Mouse (Mus musculus): ENCODE results near the gene Pde6c. TPM values are rescaled to one million over a fixed set of nuclear protein-coding genes. Genes with fewer than 3 reads are reported as not detected.
A peak's percentile ranks its signal among the peaks of the same experiment; 100 is the strongest.

Pde6c gene
- 0.24 and 0.34 TPM in 2 replicates for polyA plus RNA-seq (2015; fragmentation: Nextera tagmentation; extraction: Ambion mirVana)

DNA sequence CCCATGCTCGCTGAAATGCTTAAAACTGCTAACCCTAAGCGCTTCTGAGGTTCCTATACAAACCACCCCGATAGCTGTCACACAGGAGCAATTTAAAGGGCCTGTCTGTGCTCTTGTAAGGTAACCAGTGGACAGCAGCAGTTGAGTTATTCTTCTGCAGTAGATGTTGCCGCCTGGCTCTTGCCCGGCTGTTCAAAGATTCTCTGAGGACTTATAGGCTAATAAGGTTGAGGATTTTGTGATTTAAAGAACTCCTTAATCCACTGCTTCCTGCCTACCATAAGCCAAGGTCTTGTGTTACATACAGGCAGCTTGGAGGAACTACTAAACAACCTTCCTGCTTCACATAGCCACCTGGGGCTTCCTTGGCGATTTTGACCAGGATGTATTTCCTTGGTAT, at the start of gene Pde6c:
Gene Pde6c, plus strand, starts transcription at position 301 of the 400 bp plus-strand sequence.
- Histone ChIP-seq H3K4me2 (ENCODE audit: low read length) (no peak within 1 kb of the TSS), H3K27ac (ENCODE audit: low read depth, low read length) (no peak within 1 kb of the TSS), H3K9me3 (ENCODE audit: control insufficient read depth, low read length) (no peaks in the 10 kb centered on the region), H3K27me3 (replicated peaks; ENCODE audit: control insufficient read depth, insufficient read depth, low read length) (no peaks in the 10 kb centered on the region), H3K9ac (ENCODE audit: low read depth, low read length) (no peak within 1 kb of the TSS), H3K4me3 (ENCODE audit: low read length) (no peak within 1 kb of the TSS), H3K36me3 (ENCODE audit: control insufficient read depth, insufficient read depth, low read length) (no peaks in the 10 kb centered on the region), H3K4me1 (ENCODE audit: control insufficient read depth, insufficient read depth, low read depth, low read length) (no peaks in the 10 kb centered on the region)
- no peak for ATAC-seq
- 82% methylated on average over 6 of the region's 6 CpGs for WGBS

GRCm38 (mm10) chr19:38082931-38083525, 49.6 kb upstream of the Pde6c start:
- H3K27me3 ChIP-seq (replicated peaks; ENCODE audit: control insufficient read depth, insufficient read depth, low read length): no peaks in the 10 kb centered on the region
- H3K9me3 ChIP-seq (ENCODE audit: control insufficient read depth, low read length): no peaks in the 10 kb centered on the region
- no peak overlapping the region for H3K9ac ChIP-seq (ENCODE audit: low read depth, low read length)
- no peaks in the 10 kb centered on the region for H3K36me3 ChIP-seq (ENCODE audit: control insufficient read depth, insufficient read depth, low read length)
- H3K4me3 ChIP-seq (ENCODE audit: low read length): no peak overlapping the region
- ATAC-seq: no peak
- no peaks in the 10 kb centered on the region for H3K4me1 ChIP-seq (ENCODE audit: control insufficient read depth, insufficient read depth, low read depth, low read length)
- no peak overlapping the region for H3K4me2 ChIP-seq (ENCODE audit: low read length)
- 83% methylated on average over 5 of the region's 5 CpGs for WGBS
- H3K27ac ChIP-seq (ENCODE audit: low read depth, low read length): no peak overlapping the region

- Histone ChIP-seq H3K4me1 (ENCODE audit: control insufficient read depth, insufficient read depth, low read depth, low read length) (no peaks in the 10 kb centered on the region), H3K9ac (ENCODE audit: low read depth, low read length) (no peak overlapping the region), H3K9me3 (ENCODE audit: control insufficient read depth, low read length) (no peaks in the 10 kb centered on the region), H3K4me2 (ENCODE audit: low read length) (no peak overlapping the region), H3K27me3 (replicated peaks; ENCODE audit: control insufficient read depth, insufficient read depth, low read length) (no peaks in the 10 kb centered on the region), H3K4me3 (ENCODE audit: low read length) (no peak overlapping the region), H3K36me3 (ENCODE audit: control insufficient read depth, insufficient read depth, low read length) (no peaks in the 10 kb centered on the region), H3K27ac (ENCODE audit: low read depth, low read length) (no peak overlapping the region)
- WGBS: 91% methylated on average over 4 of the region's 4 CpGs
- ATAC-seq: no peak
Measured at GRCm38 (mm10) chr19:38085841-38086240, 46.7 kb upstream of the Pde6c start.

DNA sequence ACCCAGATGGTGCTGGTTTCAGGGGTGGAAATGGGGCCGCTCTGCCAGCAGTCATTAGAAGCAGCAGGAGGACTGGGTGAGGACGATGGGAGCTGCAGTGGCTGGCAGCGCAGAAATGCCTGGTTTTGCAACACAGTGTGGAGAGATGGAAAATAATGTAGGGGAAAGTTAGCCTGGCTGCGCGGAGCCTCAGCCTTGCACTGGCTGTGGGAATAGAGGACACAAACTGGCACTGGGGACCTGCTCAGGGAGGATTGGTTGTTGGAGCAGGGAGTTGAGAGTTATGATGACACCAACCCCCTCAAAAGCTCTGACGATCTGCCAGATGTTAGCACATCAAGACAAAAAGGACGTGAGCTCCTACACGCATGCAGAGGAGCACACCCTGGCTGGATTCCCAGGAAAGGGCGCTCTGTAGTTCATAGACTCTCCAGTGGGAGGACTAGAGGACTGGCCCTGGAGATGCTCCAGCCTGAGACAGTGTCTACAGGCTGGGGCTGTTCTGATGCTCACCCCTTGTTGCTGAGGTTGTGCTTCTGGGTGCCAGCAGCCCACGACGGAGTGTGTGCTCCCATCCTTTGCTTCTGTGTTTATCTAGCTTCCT, 45.5 kb upstream of the Pde6c start:
- Histone ChIP-seq H3K36me3 (ENCODE audit: control insufficient read depth, insufficient read depth, low read length) (no peaks in the 10 kb centered on the region), H3K27me3 (replicated peaks; ENCODE audit: control insufficient read depth, insufficient read depth, low read length) (no peaks in the 10 kb centered on the region), H3K9ac (ENCODE audit: low read depth, low read length) (peak overlapping the region; percentile 14; the same call in 1 of the 2 replicates), H3K4me3 (ENCODE audit: low read length) (no peak overlapping the region), H3K4me2 (ENCODE audit: low read length) (no peak overlapping the region), H3K27ac (ENCODE audit: low read depth, low read length) (no peak overlapping the region), H3K9me3 (ENCODE audit: control insufficient read depth, low read length) (no peaks in the 10 kb centered on the region), H3K4me1 (ENCODE audit: control insufficient read depth, insufficient read depth, low read depth, low read length) (no peaks in the 10 kb centered on the region)
- ATAC-seq: peak; percentile 86
- WGBS: 52% methylated on average over 11 of the region's 11 CpGs

DNA sequence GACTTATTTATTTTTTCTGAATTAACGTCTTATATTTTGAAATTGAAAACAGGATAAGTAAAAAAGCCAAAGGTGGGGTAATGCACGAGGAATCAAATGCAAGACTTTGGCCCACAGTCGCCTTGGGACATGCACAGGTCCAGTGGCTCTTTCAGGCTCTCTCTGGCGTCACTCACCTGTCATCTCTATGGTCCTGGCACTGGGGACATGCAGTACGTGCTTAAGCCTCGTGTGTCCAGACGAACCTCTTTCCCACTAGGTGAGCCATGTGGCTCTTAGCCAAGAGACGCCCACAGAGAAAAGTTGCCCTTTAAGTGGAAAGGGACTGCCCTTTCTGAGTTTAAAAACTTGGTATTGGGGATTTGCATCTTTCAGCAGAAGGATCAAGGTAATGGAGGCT, 43.2 kb upstream of the Pde6c start:
- no peak overlapping the region for H3K4me2 ChIP-seq (ENCODE audit: low read length)
- no peaks in the 10 kb centered on the region; the same call in 1 of the 2 replicates for H3K27me3 ChIP-seq (replicated peaks; ENCODE audit: control insufficient read depth, insufficient read depth, low read length)
- no peaks in the 10 kb centered on the region for H3K9me3 ChIP-seq (ENCODE audit: control insufficient read depth, low read length)
- no peak overlapping the region for H3K27ac ChIP-seq (ENCODE audit: low read depth, low read length)
- H3K9ac ChIP-seq (ENCODE audit: low read depth, low read length): no peak overlapping the region
- H3K36me3 ChIP-seq (ENCODE audit: control insufficient read depth, insufficient read depth, low read length): no peaks in the 10 kb centered on the region
- ATAC-seq: no peak
- 86% methylated on average over 8 of the region's 8 CpGs for WGBS
- H3K4me3 ChIP-seq (ENCODE audit: low read length): no peak overlapping the region
- H3K4me1 ChIP-seq (ENCODE audit: control insufficient read depth, insufficient read depth, low read depth, low read length): no peaks in the 10 kb centered on the region

DNA sequence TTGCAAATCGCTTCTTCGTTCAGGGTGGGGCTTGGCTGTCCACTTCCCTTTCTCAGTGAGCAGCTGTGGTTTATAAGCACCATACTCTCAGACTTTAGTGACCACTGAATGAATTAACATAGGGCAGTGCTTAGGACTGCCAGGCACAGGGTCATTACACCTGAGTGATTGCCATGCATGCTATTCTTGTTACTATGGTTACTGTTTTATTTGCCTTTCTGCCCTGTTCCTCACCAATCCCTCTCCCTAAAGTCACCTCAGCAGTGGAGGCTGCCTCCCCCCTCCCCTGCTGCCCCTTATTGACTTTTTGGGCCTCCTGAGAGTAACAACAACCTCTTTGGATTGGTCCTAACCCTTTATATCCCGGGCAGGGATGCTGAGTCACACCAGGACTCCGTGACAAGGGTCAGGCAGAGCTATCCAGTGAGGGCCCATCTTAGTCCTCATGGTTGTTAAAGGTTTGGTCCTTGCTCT, 41.0 kb upstream of the Pde6c start:
- WGBS: 50% methylated on average over 4 of the region's 4 CpGs
- Histone ChIP-seq H3K4me2 (ENCODE audit: low read length) (no peak overlapping the region), H3K9ac (ENCODE audit: low read depth, low read length) (no peak overlapping the region), H3K4me1 (ENCODE audit: control insufficient read depth, insufficient read depth, low read depth, low read length) (no peaks in the 10 kb centered on the region), H3K36me3 (ENCODE audit: control insufficient read depth, insufficient read depth, low read length) (no peaks in the 10 kb centered on the region), H3K9me3 (ENCODE audit: control insufficient read depth, low read length) (no peaks in the 10 kb centered on the region), H3K27me3 (replicated peaks; ENCODE audit: control insufficient read depth, insufficient read depth, low read length) (peaks cover 9% of the 10 kb centered on the region), H3K27ac (ENCODE audit: low read depth, low read length) (no peak overlapping the region), H3K4me3 (ENCODE audit: low read length) (no peak overlapping the region)
- ATAC-seq: no peak

DNA sequence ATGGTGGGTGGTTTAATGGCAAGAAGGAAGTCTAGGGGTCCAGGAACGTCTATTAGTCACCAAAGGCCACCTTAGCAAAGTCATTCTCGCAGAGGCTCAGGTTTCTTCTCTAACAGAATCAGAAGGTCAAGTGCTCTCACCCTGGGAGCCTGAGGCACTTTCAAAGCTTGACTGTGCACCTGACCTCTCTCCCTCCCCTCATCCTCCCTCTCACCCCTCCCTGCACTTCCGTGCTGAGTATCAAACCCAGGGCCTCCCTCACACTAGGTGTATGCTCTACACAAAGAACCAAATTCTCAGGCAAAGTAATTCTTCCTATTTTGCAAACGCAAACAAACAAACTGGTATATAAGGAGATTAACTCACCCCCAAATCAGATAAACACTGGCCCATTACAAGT, 36.4 kb upstream of the Pde6c start:
- Histone ChIP-seq H3K4me1 (ENCODE audit: control insufficient read depth, insufficient read depth, low read depth, low read length) (peaks cover 4% of the 10 kb centered on the region; the same call in 1 of the 2 replicates), H3K9ac (ENCODE audit: low read depth, low read length) (no peak overlapping the region), H3K27ac (ENCODE audit: low read depth, low read length) (no peak overlapping the region), H3K4me2 (ENCODE audit: low read length) (no peak overlapping the region), H3K36me3 (ENCODE audit: control insufficient read depth, insufficient read depth, low read length) (no peaks in the 10 kb centered on the region), H3K9me3 (ENCODE audit: control insufficient read depth, low read length) (no peaks in the 10 kb centered on the region), H3K27me3 (replicated peaks; ENCODE audit: control insufficient read depth, insufficient read depth, low read length) (peaks cover 35% of the 10 kb centered on the region), H3K4me3 (ENCODE audit: low read length) (no peak overlapping the region)
- no peak for ATAC-seq
- 11% methylated on average over 4 of the region's 4 CpGs for WGBS

DNA sequence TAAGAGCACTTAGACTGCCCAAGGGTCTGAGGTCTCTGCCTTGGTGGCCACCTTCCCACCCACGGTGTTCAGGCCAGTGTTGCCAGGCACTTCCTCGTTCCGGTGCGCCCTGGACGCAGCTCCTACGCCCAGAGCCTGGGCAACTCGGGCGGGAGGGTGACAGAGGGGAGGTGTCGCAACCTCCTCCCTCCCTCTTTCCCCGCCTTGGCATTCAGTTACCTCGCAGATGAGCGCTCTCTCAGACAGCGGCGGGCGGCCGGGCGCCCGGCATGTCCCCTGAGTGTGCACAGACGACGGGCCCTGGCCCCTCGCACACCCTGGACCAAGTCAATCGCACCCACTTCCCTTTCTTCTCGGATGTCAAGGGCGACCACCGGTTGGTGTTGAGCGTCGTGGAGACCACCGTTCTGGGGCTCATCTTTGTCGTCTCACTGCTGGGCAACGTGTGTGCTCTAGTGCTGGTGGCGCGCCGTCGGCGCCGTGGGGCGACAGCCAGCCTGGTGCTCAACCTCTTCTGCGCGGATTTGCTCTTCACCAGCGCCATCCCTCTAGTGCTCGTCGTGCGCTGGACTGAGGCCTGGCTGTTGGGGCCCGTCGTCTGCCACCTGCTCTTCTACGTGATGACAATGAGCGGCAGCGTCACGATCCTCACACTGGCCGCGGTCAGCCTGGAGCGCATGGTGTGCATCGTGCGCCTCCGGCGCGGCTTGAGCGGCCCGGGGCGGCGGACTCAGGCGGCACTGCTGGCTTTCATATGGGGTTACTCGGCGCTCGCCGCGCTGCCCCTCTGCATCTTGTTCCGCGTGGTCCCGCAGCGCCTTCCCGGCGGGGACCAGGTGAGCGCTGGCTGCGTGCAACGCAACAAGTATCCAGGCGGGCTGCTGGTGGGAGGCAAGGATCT, 35.5 kb upstream of the Pde6c start, which contains the start of gene Ffar4:
Gene Ffar4, plus strand, starts transcription at position 214 of the 901 bp plus-strand sequence.
- WGBS: 1% methylated on average over 68 of the region's 77 CpGs
- Histone ChIP-seq H3K4me1 (ENCODE audit: control insufficient read depth, insufficient read depth, low read depth, low read length) (peaks cover 4% of the 10 kb centered on the region; the same call in 1 of the 2 replicates), H3K9me3 (ENCODE audit: control insufficient read depth, low read length) (no peaks in the 10 kb centered on the region), H3K27me3 (replicated peaks; ENCODE audit: control insufficient read depth, insufficient read depth, low read length) (peaks cover 35% of the 10 kb centered on the region), H3K9ac (ENCODE audit: low read depth, low read length) (peak within 1 kb of the TSS; percentile 54), H3K4me3 (ENCODE audit: low read length) (peak within 1 kb of the TSS; percentile 41), H3K36me3 (ENCODE audit: control insufficient read depth, insufficient read depth, low read length) (no peaks in the 10 kb centered on the region), H3K4me2 (ENCODE audit: low read length) (peak within 1 kb of the TSS; percentile 68), H3K27ac (ENCODE audit: low read depth, low read length) (no peak within 1 kb of the TSS)
- ATAC-seq: peak; percentile 58

DNA sequence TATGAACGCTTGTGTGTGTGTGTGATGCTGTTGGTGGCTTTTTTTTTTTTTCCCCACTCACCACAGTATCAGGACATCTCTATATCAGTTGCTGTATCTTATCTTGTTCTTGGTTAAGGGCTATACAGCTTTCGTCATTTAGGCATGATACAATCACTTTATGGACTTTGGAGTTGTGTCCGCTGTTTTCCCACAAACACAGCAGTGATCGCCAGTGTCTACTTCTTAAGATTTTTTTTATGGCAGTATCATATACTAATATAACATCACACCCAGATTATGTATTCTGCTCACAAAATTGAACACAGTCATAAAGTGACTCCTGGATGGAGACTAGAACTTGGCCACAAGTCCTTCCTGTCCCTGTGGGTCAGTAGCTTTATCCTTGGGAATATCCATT, 24.7 kb upstream of the Pde6c start:
- Histone ChIP-seq H3K27me3 (replicated peaks; ENCODE audit: control insufficient read depth, insufficient read depth, low read length) (no peaks in the 10 kb centered on the region), H3K27ac (ENCODE audit: low read depth, low read length) (no peak overlapping the region), H3K4me1 (ENCODE audit: control insufficient read depth, insufficient read depth, low read depth, low read length) (no peaks in the 10 kb centered on the region), H3K4me3 (ENCODE audit: low read length) (no peak overlapping the region), H3K36me3 (ENCODE audit: control insufficient read depth, insufficient read depth, low read length) (no peaks in the 10 kb centered on the region), H3K4me2 (ENCODE audit: low read length) (no peak overlapping the region), H3K9me3 (ENCODE audit: control insufficient read depth, low read length) (no peaks in the 10 kb centered on the region), H3K9ac (ENCODE audit: low read depth, low read length) (no peak overlapping the region)
- ATAC-seq: no peak
- WGBS: 96% methylated on average over 4 of the region's 4 CpGs

Measured in hindbrain, embryonic 16.5 days (tissue).